Mouse (Mus musculus): ENCODE results near the gene Mbnl3. TPM values are rescaled to one million over a fixed set of nuclear protein-coding genes. Genes with fewer than 3 reads are reported as not detected.

The Mbnl3 gene
- total RNA-seq, 2 experiments from 2014 or later = 0.10 TPM; not detected in 1

Small RNAs within 50 kb of the gene (microRNA-seq; reads per million reads assigned to microRNA genes)
- gene Gm23417 = 0 reads per million in 2 experiments

Other genes with a start within 250 kb of the Mbnl3 start
- gene Rap2c, start 188.5 kb downstream of the Mbnl3 start, total RNA-seq (2021) = 10 to 100 TPM; 26.0 to 26.7 TPM